Mouse (Mus musculus): ENCODE measurements at regions not wholly inside any gene's neighbourhood (a gene's known extent, or its start where the extent isn't known, plus 50 kb on each side); places are given as distances from the start of the nearest gene placed in this dataset.

DNA sequence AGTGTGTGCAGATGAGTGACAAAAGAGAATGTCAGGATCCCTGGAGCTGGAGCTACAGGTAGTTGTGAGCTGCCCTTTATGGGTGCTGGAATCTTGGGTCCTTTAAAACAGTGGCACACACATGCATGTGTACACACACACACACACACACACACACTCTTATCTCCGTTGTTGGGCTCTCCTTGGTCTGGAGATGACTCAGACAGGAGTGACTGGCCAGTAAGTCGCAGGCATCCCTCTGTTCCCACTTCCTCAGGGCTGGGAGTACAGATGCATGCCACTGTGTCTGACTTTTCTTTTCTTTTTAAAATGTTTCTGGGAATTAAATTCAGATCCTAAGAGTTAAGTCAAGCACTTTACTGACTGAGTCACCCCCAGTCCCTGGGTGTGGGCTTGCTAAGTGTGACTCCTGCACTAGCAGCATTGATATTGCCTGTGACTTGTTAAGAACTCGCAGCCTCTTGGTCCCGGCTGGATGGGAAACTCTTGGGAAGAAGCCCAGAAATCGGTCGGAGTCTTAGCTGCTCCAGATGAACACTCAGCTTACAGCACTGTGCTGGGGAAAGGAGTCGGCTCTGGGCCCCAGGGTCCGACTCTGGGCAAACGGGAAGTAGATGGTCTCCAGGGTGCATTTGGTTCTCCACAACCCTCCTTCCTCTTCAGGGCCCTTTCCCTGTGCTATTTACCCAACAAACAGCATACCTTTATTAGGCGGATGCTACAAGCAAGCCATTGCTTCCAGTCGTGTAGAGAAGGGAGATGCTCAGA is 233.0 kb upstream of the Cxcr4 start:
- Histone ChIP-seq H3K4me3 (ENCODE audit: low read depth, low read length) (no peak overlapping the region), H3K9me3 (replicated peaks; ENCODE audit: control insufficient read depth, insufficient read depth, low read length, poor library complexity, severe bottlenecking) (peaks cover 4% of the 10 kb centered on the region; the same call in 1 of the 2 replicates), H3K4me1 (ENCODE audit: control insufficient read depth, insufficient read depth, low read length) (no peaks in the 10 kb centered on the region), H3K27me3 (ENCODE audit: control insufficient read depth, insufficient read depth, low read length, poor library complexity, severe bottlenecking) (no peaks in the 10 kb centered on the region), H3K36me3 (ENCODE audit: control insufficient read depth, insufficient read depth, low read length, poor library complexity, severe bottlenecking) (no peaks in the 10 kb centered on the region), H3K27ac (ENCODE audit: insufficient read depth, low read length) (no peak overlapping the region), H3K9ac (ENCODE audit: low read depth, poor library complexity, severe bottlenecking) (no peak overlapping the region)
- TF ChIP-seq POLR2A (IDR thresholded peaks at IDR 0.05; ENCODE audit: insufficient read depth, low read length): no peak
- no peak for TF ChIP-seq CTCF (IDR thresholded peaks at IDR 0.05; ENCODE audit: low read depth, low read length)
- no peak for TF ChIP-seq EP300 (IDR thresholded peaks at IDR 0.05; ENCODE audit: insufficient read depth, low read depth, low read length)

DNA sequence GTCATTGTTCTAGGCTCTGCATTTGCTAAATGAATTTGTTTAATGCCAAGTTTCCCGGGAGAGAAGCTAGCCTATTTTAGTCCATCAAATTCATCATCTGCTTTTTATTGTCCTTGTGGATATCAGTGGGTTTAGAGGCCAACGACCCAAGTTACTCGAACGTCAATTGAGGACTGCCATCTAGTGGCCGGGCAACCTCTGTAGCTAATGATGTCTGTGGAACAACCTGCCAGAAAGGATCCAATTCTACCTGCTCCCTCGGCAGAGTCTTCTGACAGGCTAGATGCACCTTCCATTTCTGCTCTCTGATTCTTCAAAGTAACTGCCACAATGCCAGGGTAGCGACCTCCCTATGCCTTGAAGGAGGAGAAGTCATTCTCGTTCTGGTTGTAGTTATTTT is 232.1 kb upstream of the Cxcr4 start:
- TF ChIP-seq EP300 (IDR thresholded peaks at IDR 0.05; ENCODE audit: insufficient read depth, low read depth, low read length) (no peak), CTCF (IDR thresholded peaks at IDR 0.05; ENCODE audit: low read depth, low read length) (peak; percentile 66)
- Histone ChIP-seq H3K9ac (ENCODE audit: low read depth, poor library complexity, severe bottlenecking) (no peak overlapping the region), H3K36me3 (ENCODE audit: control insufficient read depth, insufficient read depth, low read length, poor library complexity, severe bottlenecking) (no peaks in the 10 kb centered on the region), H3K4me3 (ENCODE audit: low read depth, low read length) (no peak overlapping the region), H3K9me3 (replicated peaks; ENCODE audit: control insufficient read depth, insufficient read depth, low read length, poor library complexity, severe bottlenecking) (peaks cover 4% of the 10 kb centered on the region; the same call in 1 of the 2 replicates), H3K27me3 (ENCODE audit: control insufficient read depth, insufficient read depth, low read length, poor library complexity, severe bottlenecking) (no peaks in the 10 kb centered on the region), H3K27ac (ENCODE audit: insufficient read depth, low read length) (no peak overlapping the region), H3K4me1 (ENCODE audit: control insufficient read depth, insufficient read depth, low read length) (no peaks in the 10 kb centered on the region)

DNA sequence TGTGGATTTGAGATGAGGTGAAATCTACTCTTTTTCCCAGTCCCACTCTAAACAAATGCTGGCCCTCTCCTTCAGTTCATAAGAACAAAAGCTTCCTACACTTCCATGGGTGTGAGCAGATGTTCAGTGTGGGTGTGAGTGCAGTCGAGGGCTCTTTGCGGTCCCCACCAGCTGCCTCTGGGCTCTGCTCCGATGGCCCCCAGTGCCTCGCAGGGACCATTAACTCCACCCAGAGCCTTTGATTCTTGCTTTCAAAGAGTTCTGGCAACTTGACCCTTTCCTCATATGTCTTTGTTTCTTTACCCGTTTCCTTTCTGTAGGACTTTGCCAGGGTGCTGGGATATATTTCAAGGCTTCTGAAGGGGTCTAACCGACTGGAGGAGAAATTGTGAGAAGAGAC is 229.9 kb upstream of the Cxcr4 start:
- TF ChIP-seq CTCF (IDR thresholded peaks at IDR 0.05; ENCODE audit: low read depth, low read length): no peak
- TF ChIP-seq EP300 (IDR thresholded peaks at IDR 0.05; ENCODE audit: insufficient read depth, low read depth, low read length): no peak
- TF ChIP-seq POLR2A (IDR thresholded peaks at IDR 0.05; ENCODE audit: insufficient read depth, low read length): no peak
- Histone ChIP-seq H3K9me3 (replicated peaks; ENCODE audit: control insufficient read depth, insufficient read depth, low read length, poor library complexity, severe bottlenecking) (peaks cover 4% of the 10 kb centered on the region; the same call in 1 of the 2 replicates), H3K9ac (ENCODE audit: low read depth, poor library complexity, severe bottlenecking) (no peak overlapping the region), H3K36me3 (ENCODE audit: control insufficient read depth, insufficient read depth, low read length, poor library complexity, severe bottlenecking) (no peaks in the 10 kb centered on the region), H3K27me3 (ENCODE audit: control insufficient read depth, insufficient read depth, low read length, poor library complexity, severe bottlenecking) (no peaks in the 10 kb centered on the region), H3K4me1 (ENCODE audit: control insufficient read depth, insufficient read depth, low read length) (no peaks in the 10 kb centered on the region), H3K4me3 (ENCODE audit: low read depth, low read length) (no peak overlapping the region), H3K27ac (ENCODE audit: insufficient read depth, low read length) (no peak overlapping the region)

- Histone ChIP-seq H3K4me1 (ENCODE audit: control insufficient read depth, insufficient read depth, low read length) (no peaks in the 10 kb centered on the region), H3K9ac (ENCODE audit: low read depth, poor library complexity, severe bottlenecking) (no peak overlapping the region), H3K27ac (ENCODE audit: insufficient read depth, low read length) (no peak overlapping the region), H3K4me3 (ENCODE audit: low read depth, low read length) (no peak overlapping the region), H3K9me3 (replicated peaks; ENCODE audit: control insufficient read depth, insufficient read depth, low read length, poor library complexity, severe bottlenecking) (peaks cover 4% of the 10 kb centered on the region; the same call in 1 of the 2 replicates), H3K27me3 (ENCODE audit: control insufficient read depth, insufficient read depth, low read length, poor library complexity, severe bottlenecking) (no peaks in the 10 kb centered on the region), H3K36me3 (ENCODE audit: control insufficient read depth, insufficient read depth, low read length, poor library complexity, severe bottlenecking) (no peaks in the 10 kb centered on the region)
- no peak for TF ChIP-seq EP300 (IDR thresholded peaks at IDR 0.05; ENCODE audit: insufficient read depth, low read depth, low read length)
- no peak for TF ChIP-seq POLR2A (IDR thresholded peaks at IDR 0.05; ENCODE audit: insufficient read depth, low read length)
- no peak for TF ChIP-seq CTCF (IDR thresholded peaks at IDR 0.05; ENCODE audit: low read depth, low read length)
Observed at GRCm38 (mm10) chr1:128820527-128820926, 228.4 kb upstream of the Cxcr4 start.

- H3K36me3 ChIP-seq (ENCODE audit: control insufficient read depth, insufficient read depth, low read length, poor library complexity, severe bottlenecking): no peaks in the 10 kb centered on the region
- H3K27ac ChIP-seq (ENCODE audit: insufficient read depth, low read length): no peak overlapping the region
Observed at GRCm38 (mm10) chr1:128819611-128820010, 227.5 kb upstream of the Cxcr4 start.

DNA sequence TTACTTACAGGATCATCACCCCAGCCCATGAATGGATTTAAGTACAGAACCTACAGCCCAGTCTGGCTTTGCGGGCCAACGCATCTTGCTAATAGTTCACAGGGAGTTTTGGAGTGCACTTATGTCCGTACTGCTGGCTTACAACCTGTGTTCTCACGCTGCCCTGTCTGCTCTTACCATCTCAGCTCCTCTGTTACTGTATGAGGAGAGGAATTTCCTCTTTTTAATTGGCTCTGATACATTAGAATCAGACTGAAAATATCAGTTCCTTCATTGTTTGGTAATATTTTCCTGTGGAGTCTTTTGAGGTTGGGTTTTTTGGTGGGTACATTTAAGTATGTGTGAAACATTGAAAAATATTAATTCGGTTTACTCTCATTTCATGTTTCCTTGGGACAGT is 221.3 kb upstream of the Cxcr4 start:
- H3K4me3 ChIP-seq (ENCODE audit: low read depth, low read length): no peak overlapping the region
- no peaks in the 10 kb centered on the region for H3K27me3 ChIP-seq (ENCODE audit: control insufficient read depth, insufficient read depth, low read length, poor library complexity, severe bottlenecking)
- H3K27ac ChIP-seq (ENCODE audit: insufficient read depth, low read length): no peak overlapping the region
- H3K36me3 ChIP-seq (ENCODE audit: control insufficient read depth, insufficient read depth, low read length, poor library complexity, severe bottlenecking): no peaks in the 10 kb centered on the region
- no peaks in the 10 kb centered on the region for H3K4me1 ChIP-seq (ENCODE audit: control insufficient read depth, insufficient read depth, low read length)
- no peaks in the 10 kb centered on the region for H3K9me3 ChIP-seq (replicated peaks; ENCODE audit: control insufficient read depth, insufficient read depth, low read length, poor library complexity, severe bottlenecking)
- no peak for TF ChIP-seq CTCF (IDR thresholded peaks at IDR 0.05; ENCODE audit: low read depth, low read length)
- TF ChIP-seq EP300 (IDR thresholded peaks at IDR 0.05; ENCODE audit: insufficient read depth, low read depth, low read length): no peak
- TF ChIP-seq POLR2A (IDR thresholded peaks at IDR 0.05; ENCODE audit: insufficient read depth, low read length): no peak
- no peak overlapping the region for H3K9ac ChIP-seq (ENCODE audit: low read depth, poor library complexity, severe bottlenecking)

More at GRCm38 (mm10) chr1:128819611-128820010, 227.5 kb upstream of the Cxcr4 start:
- Histone ChIP-seq H3K9ac (ENCODE audit: low read depth, poor library complexity, severe bottlenecking) (no peak overlapping the region), H3K27me3 (ENCODE audit: control insufficient read depth, insufficient read depth, low read length, poor library complexity, severe bottlenecking) (no peaks in the 10 kb centered on the region), H3K9me3 (replicated peaks; ENCODE audit: control insufficient read depth, insufficient read depth, low read length, poor library complexity, severe bottlenecking) (peaks cover 4% of the 10 kb centered on the region; the same call in 1 of the 2 replicates), H3K4me3 (ENCODE audit: low read depth, low read length) (no peak overlapping the region), H3K4me1 (ENCODE audit: control insufficient read depth, insufficient read depth, low read length) (no peaks in the 10 kb centered on the region)
- TF ChIP-seq EP300 (IDR thresholded peaks at IDR 0.05; ENCODE audit: insufficient read depth, low read depth, low read length) (no peak), CTCF (IDR thresholded peaks at IDR 0.05; ENCODE audit: low read depth, low read length) (no peak), POLR2A (IDR thresholded peaks at IDR 0.05; ENCODE audit: insufficient read depth, low read length) (no peak)

Measured in ES-Bruce4 (cell line).